20 mouse cellular contexts compared by ENCODE assay signal in the genomic region with DNA sequence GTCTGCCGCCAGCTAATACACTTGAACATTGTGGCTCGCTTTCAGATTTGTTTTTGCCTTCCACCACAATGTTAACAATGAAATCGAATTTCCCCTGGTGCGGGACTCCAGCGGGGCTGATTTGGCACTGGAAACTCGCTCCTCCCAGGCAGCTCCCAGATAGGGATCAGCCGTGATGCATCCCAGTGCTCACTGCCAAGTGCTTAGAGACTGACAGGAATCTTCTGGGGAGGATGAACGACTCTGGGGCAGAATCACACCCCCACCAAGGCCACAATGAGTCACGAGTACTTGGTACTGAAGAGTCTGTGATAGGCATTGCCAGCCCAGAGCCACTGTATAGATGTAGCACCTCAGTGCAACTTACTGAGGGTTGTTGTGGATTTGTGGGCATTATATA.
DNase-seq lines count a peak whose midpoint lies in the region; TF ChIP-seq lines count a peak whose summit lies in the region.
"Had no signal": no experiment of that assay in that cellular context is flagged by ENCODE, and none has a peak within 500 bp of the region (broad histone marks: within the 10 kb centered on the region; RNA-seq: fewer than 3 reads in every experiment).

No protein-coding gene starts in this region.

- H3K4me1 ChIP-seq in cortical plate, adult 2 months (ENCODE audit: control insufficient read depth, insufficient read depth, low read length), result peaks cover 4% of the 10 kb centered on the region
- H3K4me1 ChIP-seq: heart, embryonic 15.5 days; limb, embryonic 10.5 days had no signal

- peak in 1 of 2 experiments; percentile 57 for DNase-seq in layer of hippocampus, adult 2 months (ENCODE audit: low spot score in 2 of 2)
- DNase-seq in layer of hippocampus, adult 8-10 months (ENCODE audit: low spot score in 2 of 2), result no peak
- DNase-seq in MN1 (ENCODE audit: low spot score), result peak; percentile 66
- DNase-seq in adrenal gland, adult 8-10 months, result peak; percentile 69
- DNase-seq in heart, postnatal 4 days, result no peak
- no peak for DNase-seq in gastrocnemius, adult 18-20 months (ENCODE audit: low spot score)
- DNase-seq: cerebellum, adult 11 months; cerebellum, postnatal 14 days; embryo, embryonic 11 days; forebrain, postnatal 0 days; kidney, adult 18-20 months; kidney, postnatal 14 days; liver, postnatal 0 days; lung, postnatal 4 days; thymus, adult 2 months had no signal

- peak overlapping the region; percentile 79 for H3K27ac ChIP-seq in layer of hippocampus, adult 2 months
- peak overlapping the region; percentile 33; the same call in 1 of the 2 replicates for H3K27ac ChIP-seq in cortical plate, adult 2 months (ENCODE audit: insufficient read depth, low read length)
- H3K27ac ChIP-seq: forebrain, embryonic 10.5 days; heart, embryonic 15.5 days; limb, embryonic 10.5 days; midbrain, embryonic 10.5 days had no signal

- TF ChIP-seq CTCF in layer of hippocampus, adult 2 months (conservative IDR thresholded peaks at IDR 0.05), result no peak
- no peak for TF ChIP-seq CTCF in cortical plate, adult 2 months (IDR thresholded peaks at IDR 0.05; ENCODE audit: extremely low read depth, insufficient read depth, low read length)

- TF ChIP-seq POLR2A in cortical plate, adult 2 months (IDR thresholded peaks at IDR 0.05; ENCODE audit: extremely low read depth, insufficient read depth, low read length), result no peak

- H3K4me3 ChIP-seq in layer of hippocampus, adult 2 months, result no peak overlapping the region
- H3K4me3 ChIP-seq in cortical plate, adult 2 months (ENCODE audit: insufficient read depth, low read length), result no peak overlapping the region
- H3K4me3 ChIP-seq: forebrain, embryonic 10.5 days; heart, embryonic 15.5 days; limb, embryonic 10.5 days; midbrain, embryonic 10.5 days had no signal

Comparison
In these comparisons a context has a peak if more than half of its experiments do, and no peak if none do; other contexts are left out.
1. DNase-seq: peak in MN1 (single experiment) and adrenal gland, adult 8-10 months (single experiment); none in layer of hippocampus, adult 8-10 months (0 of 2), heart, postnatal 4 days (single experiment) and gastrocnemius, adult 18-20 months (single experiment).